Mouse (Mus musculus): Measurements from ENCODE around the gene Gm45716. TPM values are rescaled to one million over a fixed set of nuclear protein-coding genes. Genes with fewer than 3 reads are reported as not detected.
"Not testable (repeated sequence)": the region's sequence is repeated elsewhere in the genome, so short reads cannot be mapped to it uniquely, and the experiment has no call there.

The Gm45716 gene
- polyA plus RNA-seq, 1 experiment from 2014 or later = 48.7 TPM

DNA sequence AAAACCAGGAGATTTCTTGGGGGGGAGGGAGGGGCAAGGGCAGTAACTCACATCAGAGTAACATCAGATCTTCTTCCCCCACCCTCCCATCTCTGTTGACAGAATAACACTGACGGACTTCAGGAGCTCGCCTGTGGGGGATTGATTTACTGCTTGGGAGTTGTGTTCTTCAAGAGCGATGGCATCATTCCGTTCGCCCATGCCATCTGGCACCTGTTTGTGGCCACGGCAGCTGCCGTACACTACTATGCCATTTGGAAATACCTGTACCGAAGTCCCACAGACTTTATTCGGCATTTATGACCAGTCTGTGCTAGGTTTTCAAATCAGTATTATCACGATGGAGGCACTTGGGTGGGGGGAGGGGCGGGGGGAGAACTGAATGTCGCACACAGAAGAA is 89.1 kb downstream of the Gm45716 start:
- Histone ChIP-seq H3K9ac (replicated peaks) (no peak overlapping the region), H3K27ac (ENCODE audit: low read depth) (no peak overlapping the region), H3K27me3 (ENCODE audit: insufficient read depth, low read length) (no peaks in the 10 kb centered on the region), H3K9me3 (ENCODE audit: low read length) (no peaks in the 10 kb centered on the region), H3K4me1 (ENCODE audit: insufficient read depth) (no peaks in the 10 kb centered on the region), H3K4me3 (ENCODE audit: low read depth, low read length) (no peak overlapping the region), H3K4me2 (ENCODE audit: low read depth, low read length) (no peak overlapping the region), H3K36me3 (replicated peaks; ENCODE audit: insufficient read depth, low read length) (peaks cover 27% of the 10 kb centered on the region)
- DNase-seq = no peak
- 93% methylated on average over 12 of the region's 12 CpGs for WGBS (ENCODE audit: insufficient replicate concordance)
- ATAC-seq = no peak
- no peak for TF ChIP-seq EP300 (IDR thresholded peaks at IDR 0.05; ENCODE audit: low read depth)
- no peak for TF ChIP-seq CTCF (IDR thresholded peaks at IDR 0.05; ENCODE audit: low read depth)

DNA sequence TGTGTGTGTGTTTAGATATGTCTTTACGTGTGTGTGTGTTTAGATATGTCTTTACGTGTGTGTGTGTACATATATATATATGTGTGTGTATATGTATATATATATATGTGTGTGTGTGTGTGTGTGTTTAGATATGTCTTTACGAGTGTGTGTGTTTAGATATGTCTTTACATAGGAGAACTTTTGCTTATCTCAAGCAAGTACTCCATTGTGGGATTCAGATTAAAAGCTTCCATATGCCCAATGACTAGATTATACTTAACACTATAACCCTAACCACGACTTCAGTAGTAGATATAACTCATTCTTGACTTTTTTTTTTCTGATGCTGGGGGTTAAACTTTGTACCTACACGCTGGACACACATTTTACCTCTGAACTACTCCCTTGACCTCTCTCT is 92.6 kb downstream of the Gm45716 start:
- Histone ChIP-seq H3K36me3 (replicated peaks; ENCODE audit: insufficient read depth, low read length) (peaks cover 11% of the 10 kb centered on the region), H3K9ac (replicated peaks) (no peak overlapping the region), H3K4me3 (ENCODE audit: low read depth, low read length) (no peak overlapping the region), H3K4me2 (ENCODE audit: low read depth, low read length) (no peak overlapping the region), H3K27ac (ENCODE audit: low read depth) (no peak overlapping the region), H3K4me1 (ENCODE audit: insufficient read depth) (no peaks in the 10 kb centered on the region), H3K9me3 (ENCODE audit: low read length) (no peaks in the 10 kb centered on the region), H3K27me3 (ENCODE audit: insufficient read depth, low read length) (no peaks in the 10 kb centered on the region)
- TF ChIP-seq CTCF (IDR thresholded peaks at IDR 0.05; ENCODE audit: low read depth) (no peak), EP300 (IDR thresholded peaks at IDR 0.05; ENCODE audit: low read depth) (no peak)
- DNase-seq (no peak), ATAC-seq (no peak)
- WGBS (ENCODE audit: insufficient replicate concordance) = 70% methylated on average over 5 of the region's 5 CpGs

DNA sequence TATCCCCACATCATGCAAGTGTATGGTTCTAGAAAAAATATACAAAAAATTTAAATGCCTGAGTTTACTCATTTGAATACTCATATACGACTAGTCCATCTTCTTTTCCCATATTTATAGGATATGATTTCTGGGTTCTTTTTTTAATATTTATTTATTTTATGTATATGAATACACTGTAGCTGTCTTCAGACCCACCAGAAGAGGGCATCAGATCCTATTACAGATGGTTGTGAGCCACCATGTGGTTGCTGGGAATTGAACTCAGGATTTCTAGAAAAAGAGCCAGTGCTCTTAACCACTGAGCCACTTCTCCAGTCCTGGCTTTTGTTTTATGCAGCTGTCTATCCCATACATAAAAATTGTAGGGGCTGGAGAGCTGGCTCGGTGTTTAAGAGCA is 94.5 kb downstream of the Gm45716 start:
- DNase-seq; H3K9me3 ChIP-seq (ENCODE audit: low read length); H3K4me2 ChIP-seq (ENCODE audit: low read depth, low read length); H3K27me3 ChIP-seq (ENCODE audit: insufficient read depth, low read length); ATAC-seq; H3K4me3 ChIP-seq (ENCODE audit: low read depth, low read length); H3K9ac ChIP-seq (replicated peaks); H3K36me3 ChIP-seq (replicated peaks; ENCODE audit: insufficient read depth, low read length); H3K4me1 ChIP-seq (ENCODE audit: insufficient read depth); H3K27ac ChIP-seq (ENCODE audit: low read depth): not testable (repeated sequence)
- 65% methylated on average over 2 of the region's 2 CpGs for WGBS (ENCODE audit: insufficient replicate concordance)

DNA sequence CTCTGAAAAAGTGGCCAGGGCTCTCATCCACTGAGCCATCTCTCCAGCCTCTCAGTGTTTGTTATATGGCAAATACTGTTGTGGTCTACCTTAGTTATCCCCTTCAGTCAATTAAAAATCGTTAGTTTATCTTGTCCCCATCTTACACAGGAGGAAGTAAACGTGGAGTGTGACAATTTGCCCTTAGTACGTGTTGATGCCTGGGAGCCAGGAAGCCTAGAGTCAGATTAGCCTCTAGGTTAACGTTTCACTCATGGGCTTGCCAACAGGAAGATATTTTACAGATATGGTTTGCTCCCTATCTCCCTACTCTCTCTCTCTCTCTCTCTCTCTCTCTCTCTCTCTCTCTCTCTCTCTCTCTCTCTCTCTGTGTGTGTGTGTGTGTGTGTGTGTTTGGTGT is 95.7 kb downstream of the Gm45716 start:
- DNase-seq = no peak
- WGBS (ENCODE audit: insufficient replicate concordance) = 19% methylated on average over 4 of the region's 4 CpGs
- no peaks in the 10 kb centered on the region for H3K27me3 ChIP-seq (ENCODE audit: insufficient read depth, low read length)
- no peak overlapping the region for H3K4me3 ChIP-seq (ENCODE audit: low read depth, low read length)
- H3K36me3 ChIP-seq (replicated peaks; ENCODE audit: insufficient read depth, low read length) = no peaks in the 10 kb centered on the region
- no peak overlapping the region for H3K27ac ChIP-seq (ENCODE audit: low read depth)
- no peaks in the 10 kb centered on the region for H3K4me1 ChIP-seq (ENCODE audit: insufficient read depth)
- ATAC-seq = no peak
- TF ChIP-seq EP300 (IDR thresholded peaks at IDR 0.05; ENCODE audit: low read depth) (no peak), CTCF (IDR thresholded peaks at IDR 0.05; ENCODE audit: low read depth) (no peak)
- H3K9me3 ChIP-seq (ENCODE audit: low read length) = no peaks in the 10 kb centered on the region
- no peak overlapping the region for H3K4me2 ChIP-seq (ENCODE audit: low read depth, low read length)
- H3K9ac ChIP-seq (replicated peaks) = no peak overlapping the region

DNA sequence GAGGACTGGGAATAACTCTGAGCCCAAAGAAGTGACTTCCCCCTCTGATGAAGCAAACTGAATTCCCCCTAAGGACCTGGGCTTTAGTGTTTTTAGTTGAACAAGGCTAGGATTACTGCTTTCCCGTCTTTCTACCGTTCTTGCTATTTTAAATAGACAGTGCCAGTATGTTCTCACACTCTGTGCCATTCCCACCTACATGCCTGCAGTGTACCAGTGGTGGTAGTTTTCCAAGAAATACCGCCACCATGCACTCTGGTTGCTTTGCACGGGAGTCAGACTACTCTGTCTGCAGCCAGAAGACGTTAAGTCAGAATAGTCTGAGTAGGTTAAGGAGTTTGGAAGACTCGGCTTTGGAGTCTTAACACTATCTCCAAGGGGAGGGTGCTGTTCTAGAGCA is 96.1 kb downstream of the Gm45716 start:
- DNase-seq = no peak
- Histone ChIP-seq H3K4me3 (ENCODE audit: low read depth, low read length) (no peak overlapping the region), H3K9me3 (ENCODE audit: low read length) (no peaks in the 10 kb centered on the region), H3K4me2 (ENCODE audit: low read depth, low read length) (no peak overlapping the region), H3K4me1 (ENCODE audit: insufficient read depth) (no peaks in the 10 kb centered on the region), H3K27ac (ENCODE audit: low read depth) (no peak overlapping the region), H3K36me3 (replicated peaks; ENCODE audit: insufficient read depth, low read length) (no peaks in the 10 kb centered on the region), H3K27me3 (ENCODE audit: insufficient read depth, low read length) (no peaks in the 10 kb centered on the region), H3K9ac (replicated peaks) (no peak overlapping the region)
- WGBS (ENCODE audit: insufficient replicate concordance) = 76% methylated on average over 6 of the region's 6 CpGs
- TF ChIP-seq EP300 (IDR thresholded peaks at IDR 0.05; ENCODE audit: low read depth) = no peak
- TF ChIP-seq CTCF (IDR thresholded peaks at IDR 0.05; ENCODE audit: low read depth) = no peak
- no peak for ATAC-seq

DNA sequence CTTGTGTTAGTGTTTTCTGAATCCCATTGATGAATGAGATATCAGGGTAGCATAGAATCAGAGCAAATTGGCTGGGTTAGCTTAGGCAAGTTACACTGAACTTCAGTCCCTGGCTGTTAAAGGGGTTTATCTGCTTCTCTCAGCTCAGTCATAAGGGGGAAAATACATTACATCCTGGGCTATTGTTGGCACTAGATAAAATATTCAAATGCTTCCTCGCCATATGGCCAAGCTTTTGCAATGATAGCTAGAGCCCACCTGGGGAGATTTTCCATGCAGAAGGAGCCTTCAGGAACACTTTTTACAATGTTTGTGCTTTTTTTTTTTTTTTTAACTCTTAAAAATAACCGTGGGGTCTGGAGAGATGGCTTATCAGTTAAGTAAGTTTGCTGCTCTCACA is 96.6 kb downstream of the Gm45716 start:
- WGBS (ENCODE audit: insufficient replicate concordance) = 40% methylated on average over 2 of the region's 2 CpGs
- H3K4me1 ChIP-seq (ENCODE audit: insufficient read depth) = no peaks in the 10 kb centered on the region
- no peak overlapping the region for H3K4me2 ChIP-seq (ENCODE audit: low read depth, low read length)
- H3K9me3 ChIP-seq (ENCODE audit: low read length) = no peaks in the 10 kb centered on the region
- H3K9ac ChIP-seq (replicated peaks) = no peak overlapping the region
- no peak overlapping the region for H3K4me3 ChIP-seq (ENCODE audit: low read depth, low read length)
- no peak for DNase-seq
- no peaks in the 10 kb centered on the region for H3K27me3 ChIP-seq (ENCODE audit: insufficient read depth, low read length)
- no peak for ATAC-seq
- H3K27ac ChIP-seq (ENCODE audit: low read depth) = no peak overlapping the region
- H3K36me3 ChIP-seq (replicated peaks; ENCODE audit: insufficient read depth, low read length) = no peaks in the 10 kb centered on the region
- TF ChIP-seq CTCF (IDR thresholded peaks at IDR 0.05; ENCODE audit: low read depth) (no peak), EP300 (IDR thresholded peaks at IDR 0.05; ENCODE audit: low read depth) (no peak)

DNA sequence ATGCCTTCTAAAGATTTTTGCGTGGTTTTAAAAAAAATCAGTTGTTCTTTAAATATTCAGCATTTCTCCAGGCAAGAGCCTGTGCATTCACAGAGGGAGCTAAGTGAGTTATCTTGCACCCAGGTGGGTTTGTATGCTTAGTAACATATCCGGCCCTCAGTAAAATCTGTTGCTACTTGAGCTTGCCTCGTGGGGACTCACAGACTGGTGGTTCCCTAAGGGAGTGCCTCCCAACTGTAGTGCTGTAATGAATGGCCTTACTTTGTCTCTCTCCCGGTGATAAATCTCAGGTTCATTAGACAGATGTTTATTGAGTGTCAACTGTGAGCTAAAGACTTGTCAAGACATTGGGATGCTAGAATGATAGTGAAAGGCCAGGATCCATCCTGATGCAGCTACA is 97.1 kb downstream of the Gm45716 start:
- ATAC-seq (no peak), DNase-seq (no peak)
- Histone ChIP-seq H3K9ac (replicated peaks) (no peak overlapping the region), H3K9me3 (ENCODE audit: low read length) (no peaks in the 10 kb centered on the region), H3K36me3 (replicated peaks; ENCODE audit: insufficient read depth, low read length) (no peaks in the 10 kb centered on the region), H3K27me3 (ENCODE audit: insufficient read depth, low read length) (no peaks in the 10 kb centered on the region), H3K4me1 (ENCODE audit: insufficient read depth) (no peaks in the 10 kb centered on the region), H3K4me2 (ENCODE audit: low read depth, low read length) (no peak overlapping the region), H3K4me3 (ENCODE audit: low read depth, low read length) (no peak overlapping the region), H3K27ac (ENCODE audit: low read depth) (no peak overlapping the region)
- WGBS (ENCODE audit: insufficient replicate concordance) = 60% methylated on average over 4 of the region's 4 CpGs
- TF ChIP-seq EP300 (IDR thresholded peaks at IDR 0.05; ENCODE audit: low read depth) = no peak
- no peak for TF ChIP-seq CTCF (IDR thresholded peaks at IDR 0.05; ENCODE audit: low read depth)
